Mouse (Mus musculus): ENCODE data around the gene Rbm10. TPM values are rescaled to one million over a fixed set of nuclear protein-coding genes. Genes with fewer than 3 reads are reported as not detected.
A peak's percentile ranks its signal among the peaks of the same experiment; 100 is the strongest.

Gene Rbm10
- total and polyA plus RNA-seq, 3 experiments = 46.2 to 81.7 (median 68.8) TPM

GRCm38 (mm10) chrX:20616861-20617175, 485 bp upstream of the Rbm10 start:
- no peak for TF ChIP-seq POLR2AphosphoS5 (IDR thresholded peaks at IDR 0.05; ENCODE audit: insufficient replicate concordance, low read depth, low read length)
- no peak for TF ChIP-seq GATA2 (IDR thresholded peaks at IDR 0.05; ENCODE audit: borderline replicate concordance, low read depth, low read length)
- TF ChIP-seq GATA1 (IDR thresholded peaks at IDR 0.05; ENCODE audit: borderline replicate concordance, low read length) = no peak
- no peak for TF ChIP-seq CTCF (IDR thresholded peaks at IDR 0.05; ENCODE audit: low read depth, low read length)
- no peak for TF ChIP-seq TAL1 (conservative IDR thresholded peaks at IDR 0.05; ENCODE audit: low read depth, low read length)
- no peak for DNase-seq (ENCODE audit: low spot score)
- H3K36me3 ChIP-seq (replicated peaks) = peaks cover 40% of the 10 kb centered on the region
- no peak for ATAC-seq (ENCODE audit: extremely low read depth, insufficient number of reproducible peaks, low FRiP score, poor library complexity, severe bottlenecking)
- H3K9me3 ChIP-seq (replicated peaks) = no peaks in the 10 kb centered on the region
- peak overlapping the region; percentile 80 for H3K4me3 ChIP-seq (ENCODE audit: low read depth, low read length)
- H3K4me1 ChIP-seq (ENCODE audit: insufficient read depth, low read depth, low read length) = peaks cover 20% of the 10 kb centered on the region
- H3K27me3 ChIP-seq (ENCODE audit: insufficient read depth, low read length) = no peaks in the 10 kb centered on the region

- Histone ChIP-seq H3K4me1 (ENCODE audit: insufficient read depth, low read depth, low read length) (peaks cover 20% of the 10 kb centered on the region), H3K27me3 (ENCODE audit: insufficient read depth, low read length) (no peaks in the 10 kb centered on the region), H3K4me3 (ENCODE audit: low read depth, low read length) (peak overlapping the region; percentile 80), H3K9me3 (replicated peaks) (no peaks in the 10 kb centered on the region), H3K36me3 (replicated peaks) (peaks cover 49% of the 10 kb centered on the region)
- no peak for ATAC-seq (ENCODE audit: extremely low read depth, insufficient number of reproducible peaks, low FRiP score, poor library complexity, severe bottlenecking)
- DNase-seq (ENCODE audit: low spot score) = no peak
- TF ChIP-seq GATA1 (IDR thresholded peaks at IDR 0.05; ENCODE audit: borderline replicate concordance, low read length) = no peak
- TF ChIP-seq CTCF (IDR thresholded peaks at IDR 0.05; ENCODE audit: low read depth, low read length) = no peak
- no peak for TF ChIP-seq POLR2AphosphoS5 (IDR thresholded peaks at IDR 0.05; ENCODE audit: insufficient replicate concordance, low read depth, low read length)
- TF ChIP-seq GATA2 (IDR thresholded peaks at IDR 0.05; ENCODE audit: borderline replicate concordance, low read depth, low read length) = no peak
Observed at GRCm38 (mm10) chrX:20617903-20618399, 648 bp downstream of the Rbm10 start.

GRCm38 (mm10) chrX:20638141-20638540, 20.8 kb downstream of the Rbm10 start:
- TF ChIP-seq CTCF (IDR thresholded peaks at IDR 0.05; ENCODE audit: low read depth, low read length) (no peak), GATA2 (IDR thresholded peaks at IDR 0.05; ENCODE audit: borderline replicate concordance, low read depth, low read length) (no peak), GATA1 (IDR thresholded peaks at IDR 0.05; ENCODE audit: borderline replicate concordance, low read length) (no peak), TAL1 (conservative IDR thresholded peaks at IDR 0.05; ENCODE audit: low read depth, low read length) (no peak), POLR2AphosphoS5 (IDR thresholded peaks at IDR 0.05; ENCODE audit: insufficient replicate concordance, low read depth, low read length) (no peak)
- no peak for DNase-seq (ENCODE audit: low spot score)
- ATAC-seq (ENCODE audit: extremely low read depth, insufficient number of reproducible peaks, low FRiP score, poor library complexity, severe bottlenecking) = no peak
- H3K4me1 ChIP-seq (ENCODE audit: insufficient read depth, low read depth, low read length) = no peaks in the 10 kb centered on the region
- H3K36me3 ChIP-seq (replicated peaks) = peaks cover 89% of the 10 kb centered on the region
- no peaks in the 10 kb centered on the region for H3K27me3 ChIP-seq (ENCODE audit: insufficient read depth, low read length)
- H3K9me3 ChIP-seq (replicated peaks) = no peaks in the 10 kb centered on the region
- H3K4me3 ChIP-seq (ENCODE audit: low read depth, low read length) = no peak overlapping the region

GRCm38 (mm10) chrX:20644780-20645179, 27.5 kb downstream of the Rbm10 start:
- peaks cover 98% of the 10 kb centered on the region for H3K36me3 ChIP-seq (replicated peaks)
- H3K4me1 ChIP-seq (ENCODE audit: insufficient read depth, low read depth, low read length) = no peaks in the 10 kb centered on the region
- no peaks in the 10 kb centered on the region for H3K27me3 ChIP-seq (ENCODE audit: insufficient read depth, low read length)
- no peak overlapping the region for H3K4me3 ChIP-seq (ENCODE audit: low read depth, low read length)
- no peaks in the 10 kb centered on the region for H3K9me3 ChIP-seq (replicated peaks)
- ATAC-seq (ENCODE audit: extremely low read depth, insufficient number of reproducible peaks, low FRiP score, poor library complexity, severe bottlenecking) (no peak), DNase-seq (ENCODE audit: low spot score) (no peak)
- TF ChIP-seq TAL1 (conservative IDR thresholded peaks at IDR 0.05; ENCODE audit: low read depth, low read length) = no peak
- TF ChIP-seq CTCF (IDR thresholded peaks at IDR 0.05; ENCODE audit: low read depth, low read length) = no peak
- no peak for TF ChIP-seq GATA1 (IDR thresholded peaks at IDR 0.05; ENCODE audit: borderline replicate concordance, low read length)
- TF ChIP-seq POLR2AphosphoS5 (IDR thresholded peaks at IDR 0.05; ENCODE audit: insufficient replicate concordance, low read depth, low read length) = no peak
- no peak for TF ChIP-seq GATA2 (IDR thresholded peaks at IDR 0.05; ENCODE audit: borderline replicate concordance, low read depth, low read length)

GRCm38 (mm10) chrX:20657593-20657992, 40.3 kb downstream of the Rbm10 start:
- no peak for ATAC-seq (ENCODE audit: extremely low read depth, insufficient number of reproducible peaks, low FRiP score, poor library complexity, severe bottlenecking)
- Histone ChIP-seq H3K9me3 (replicated peaks) (no peaks in the 10 kb centered on the region), H3K4me1 (ENCODE audit: insufficient read depth, low read depth, low read length) (peaks cover 11% of the 10 kb centered on the region; the same call in 1 of the 2 replicates), H3K4me3 (ENCODE audit: low read depth, low read length) (peak overlapping the region; percentile 72; the same call in 1 of the 2 replicates), H3K27me3 (ENCODE audit: insufficient read depth, low read length) (no peaks in the 10 kb centered on the region), H3K36me3 (replicated peaks) (peaks cover 7% of the 10 kb centered on the region)
- TF ChIP-seq GATA1 (IDR thresholded peaks at IDR 0.05; ENCODE audit: borderline replicate concordance, low read length) = no peak
- no peak for TF ChIP-seq POLR2AphosphoS5 (IDR thresholded peaks at IDR 0.05; ENCODE audit: insufficient replicate concordance, low read depth, low read length)
- TF ChIP-seq CTCF (IDR thresholded peaks at IDR 0.05; ENCODE audit: low read depth, low read length) = no peak
- no peak for TF ChIP-seq GATA2 (IDR thresholded peaks at IDR 0.05; ENCODE audit: borderline replicate concordance, low read depth, low read length)
- no peak for TF ChIP-seq TAL1 (conservative IDR thresholded peaks at IDR 0.05; ENCODE audit: low read depth, low read length)
- no peak for DNase-seq (ENCODE audit: low spot score)

GRCm38 (mm10) chrX:20658026-20658652, 40.8 kb downstream of the Rbm10 start, which contains the start of gene Uba1:
Gene Uba1 (plus strand): TSS chrX:20658326.
- Histone ChIP-seq H3K9me3 (replicated peaks) (no peaks in the 10 kb centered on the region), H3K27me3 (ENCODE audit: insufficient read depth, low read length) (no peaks in the 10 kb centered on the region), H3K4me1 (ENCODE audit: insufficient read depth, low read depth, low read length) (peaks cover 11% of the 10 kb centered on the region; the same call in 1 of the 2 replicates), H3K36me3 (replicated peaks) (peaks cover 7% of the 10 kb centered on the region), H3K4me3 (ENCODE audit: low read depth, low read length) (peak within 1 kb of the TSS; percentile 72)
- DNase-seq (ENCODE audit: low spot score) (peak; percentile 53), ATAC-seq (ENCODE audit: extremely low read depth, insufficient number of reproducible peaks, low FRiP score, poor library complexity, severe bottlenecking) (peak; percentile 82)
- TF ChIP-seq GATA1 (IDR thresholded peaks at IDR 0.05; ENCODE audit: borderline replicate concordance, low read length) = no peak
- TF ChIP-seq GATA2 (IDR thresholded peaks at IDR 0.05; ENCODE audit: borderline replicate concordance, low read depth, low read length) = no peak
- no peak for TF ChIP-seq TAL1 (conservative IDR thresholded peaks at IDR 0.05; ENCODE audit: low read depth, low read length)
- no peak for TF ChIP-seq CTCF (IDR thresholded peaks at IDR 0.05; ENCODE audit: low read depth, low read length)
- TF ChIP-seq POLR2AphosphoS5 (IDR thresholded peaks at IDR 0.05; ENCODE audit: insufficient replicate concordance, low read depth, low read length) = no peak
